Mouse (Mus musculus) adrenal gland, postnatal 14 days (tissue): ENCODE data around the gene Olfr193. TPM values are rescaled to one million over a fixed set of nuclear protein-coding genes. Genes with fewer than 3 reads are reported as not detected.
A peak's percentile ranks its signal among the peaks of the same experiment; 100 is the strongest.
"Not testable (repeated sequence)": the region's sequence is repeated elsewhere in the genome, so short reads cannot be mapped to it uniquely, and the experiment has no call there.

ENCODE experiments used
- DNase-seq: peaks from one replicate; pipeline ENCODE4 v3.0.0; 2021; ENCODE audit warnings: mixed read lengths
- long read RNA-seq, 2 experiments: library from polyadenylated mRNA; stranded (forward); transcript quantifications; one replicate each; pipeline ENCODE4 v2.0.0; 2021
- total RNA-seq: library from RNA; stranded (reverse); gene quantifications from 2 replicates; pipeline ENCODE4 v1.2.3, GENCODE M21; 2021

Gene Olfr193
- not detected in 2 replicates for total RNA-seq
- long read RNA-seq, experiment 1: 0 reads
- long read RNA-seq, experiment 2: 0 reads

- no peak for DNase-seq
Observed at GRCm38 (mm10) chr16:59111781-59112180, at the start of gene Olfr193. TSS of gene Olfr193 (minus strand) at chr16:59111881.

GRCm38 (mm10) chr16:59151996-59152395, 40.3 kb upstream of the Olfr193 start:
- DNase-seq: peak; percentile 7

- no peak for DNase-seq
Observed at GRCm38 (mm10) chr16:59146746-59147145, 35.1 kb upstream of the Olfr193 start, which contains the start of gene Olfr195. TSS of gene Olfr195 (plus strand) at chr16:59147046.

- DNase-seq: no peak
Observed at GRCm38 (mm10) chr16:59141105-59141504, 29.4 kb upstream of the Olfr193 start.

- DNase-seq: no peak
Observed at GRCm38 (mm10) chr16:59130740-59131139, 19.1 kb upstream of the Olfr193 start.

- DNase-seq: no peak
Observed at GRCm38 (mm10) chr16:59120969-59121368, 9.3 kb upstream of the Olfr193 start, which contains the start of gene Olfr194. TSS of gene Olfr194 (minus strand) at chr16:59121069.

GRCm38 (mm10) chr16:59108522-59108921, 3.2 kb downstream of the Olfr193 start:
- peak; percentile 19 for DNase-seq

GRCm38 (mm10) chr16:59105312-59105711, 6.4 kb downstream of the Olfr193 start:
- DNase-seq: no peak

- not testable (repeated sequence) for DNase-seq
Observed at GRCm38 (mm10) chr16:59089722-59090121, 22.0 kb downstream of the Olfr193 start, which contains the start of gene Olfr191. TSS of gene Olfr191 (minus strand) at chr16:59089822.

GRCm38 (mm10) chr16:59081113-59081512, 30.6 kb downstream of the Olfr193 start:
- not testable (repeated sequence) for DNase-seq

GRCm38 (mm10) chr16:59077905-59078304, 33.8 kb downstream of the Olfr193 start, which contains the start of gene Olfr190:
TSS of gene Olfr190 (minus strand) at chr16:59078005.
- DNase-seq: no peak

GRCm38 (mm10) chr16:59073520-59073919, 38.2 kb downstream of the Olfr193 start:
- no peak for DNase-seq

GRCm38 (mm10) chr16:59071755-59072154, 39.9 kb downstream of the Olfr193 start:
- no peak for DNase-seq

- DNase-seq: not testable (repeated sequence)
Observed at GRCm38 (mm10) chr16:59062411-59062810, 49.3 kb downstream of the Olfr193 start.

Other genes starting within 250 kb of the Olfr193 start
- gene Olfr177, start 237.1 kb downstream of the Olfr193 start, total RNA-seq: not detected in 2 replicates
- not detected in 2 replicates for gene Olfr178, start 219.8 kb downstream of the Olfr193 start, total RNA-seq
- gene Olfr181, start 183.1 kb downstream of the Olfr193 start, total RNA-seq: not detected in 2 replicates
- gene Olfr180, start 182.5 kb downstream of the Olfr193 start, total RNA-seq: not detected in 2 replicates
- gene Olfr183, start 116.5 kb downstream of the Olfr193 start, total RNA-seq: not detected in 2 replicates
- not detected in 2 replicates for gene Olfr186, start 81.6 kb downstream of the Olfr193 start, total RNA-seq
- gene Olfr187, start 72.1 kb downstream of the Olfr193 start, total RNA-seq: not detected in 2 replicates
- not detected in 2 replicates for gene Olfr190, start 33.9 kb downstream of the Olfr193 start, total RNA-seq
- gene Olfr191, start 22.1 kb downstream of the Olfr193 start, total RNA-seq: not detected in 2 replicates
- gene Olfr194, start 9.2 kb upstream of the Olfr193 start, total RNA-seq: not detected in 2 replicates
- gene Olfr195, start 35.2 kb upstream of the Olfr193 start, total RNA-seq: not detected in 2 replicates
- not detected in 2 replicates for gene Olfr196, start 58.6 kb upstream of the Olfr193 start, total RNA-seq
- gene Olfr198, start 91.7 kb upstream of the Olfr193 start, total RNA-seq: not detected in 2 replicates
- not detected in 2 replicates for gene Olfr199, start 107.9 kb upstream of the Olfr193 start, total RNA-seq
- not detected in 2 replicates for gene Olfr201, start 160.8 kb upstream of the Olfr193 start, total RNA-seq
- not detected in 2 replicates for gene Olfr202, start 174.9 kb upstream of the Olfr193 start, total RNA-seq
- gene Olfr203, start 187.0 kb upstream of the Olfr193 start, total RNA-seq: not detected in 2 replicates
- gene Olfr204, start 206.4 kb upstream of the Olfr193 start, total RNA-seq: 0.07 TPM in 1 of 2 replicates, not detected in the other
- gene Olfr205, start 219.3 kb upstream of the Olfr193 start, total RNA-seq: not detected in 2 replicates
- gene Olfr206, start 237.4 kb upstream of the Olfr193 start, total RNA-seq: not detected in 2 replicates